Mouse (Mus musculus) urinary bladder, postnatal 14 days (tissue): ENCODE data around the gene Lsamp.
"Not testable (repeated sequence)": the region's sequence is repeated elsewhere in the genome, so short reads cannot be mapped to it uniquely, and the experiment has no call there.

ENCODE experiments used
- DNase-seq: peaks from one replicate; pipeline ENCODE4 v3.0.0; 2021; ENCODE audit warnings: low spot score

The Lsamp gene

GRCm38 (mm10) chr16:41936908-41937595 lies 1952.9 kb downstream of the Lsamp start:
- no peak for DNase-seq

- no peak for DNase-seq
Observed at GRCm38 (mm10) chr16:41937596-41937990, 1953.4 kb downstream of the Lsamp start.

GRCm38 (mm10) chr16:41938258-41938657 lies 1954.1 kb downstream of the Lsamp start:
- no peak for DNase-seq

- no peak for DNase-seq
Observed at GRCm38 (mm10) chr16:41941591-41942315, 1957.6 kb downstream of the Lsamp start.

- DNase-seq = no peak
Observed at GRCm38 (mm10) chr16:41957811-41958210, 1973.7 kb downstream of the Lsamp start.

GRCm38 (mm10) chr16:41965636-41966035 lies 1981.5 kb downstream of the Lsamp start:
- no peak for DNase-seq

GRCm38 (mm10) chr16:41969215-41969614 lies 1985.1 kb downstream of the Lsamp start:
- no peak for DNase-seq

- no peak for DNase-seq
Observed at GRCm38 (mm10) chr16:41974866-41975719, 1990.9 kb downstream of the Lsamp start.

GRCm38 (mm10) chr16:41976897-41977296 lies 1992.7 kb downstream of the Lsamp start:
- no peak for DNase-seq

- DNase-seq = no peak
Observed at GRCm38 (mm10) chr16:41996956-41997355, 2012.8 kb downstream of the Lsamp start.

GRCm38 (mm10) chr16:42002925-42003324 lies 2018.8 kb downstream of the Lsamp start:
- DNase-seq = no peak

GRCm38 (mm10) chr16:42003506-42003905 lies 2019.3 kb downstream of the Lsamp start:
- DNase-seq = not testable (repeated sequence)

GRCm38 (mm10) chr16:42004166-42004565 lies 2020.0 kb downstream of the Lsamp start:
- DNase-seq = no peak

GRCm38 (mm10) chr16:42014937-42015336 lies 2030.8 kb downstream of the Lsamp start:
- no peak for DNase-seq

- no peak for DNase-seq
Observed at GRCm38 (mm10) chr16:42015443-42015842, 2031.3 kb downstream of the Lsamp start.

GRCm38 (mm10) chr16:42016791-42017643 lies 2032.9 kb downstream of the Lsamp start:
- no peak for DNase-seq

- no peak for DNase-seq
Observed at GRCm38 (mm10) chr16:42022566-42022965, 2038.4 kb downstream of the Lsamp start.

GRCm38 (mm10) chr16:42032030-42032429 lies 2047.9 kb downstream of the Lsamp start:
- DNase-seq = no peak

GRCm38 (mm10) chr16:42033449-42033848 lies 2049.3 kb downstream of the Lsamp start:
- DNase-seq = no peak

- no peak for DNase-seq
Observed at GRCm38 (mm10) chr16:42048138-42048537, 2064.0 kb downstream of the Lsamp start.

- DNase-seq = no peak
Observed at GRCm38 (mm10) chr16:42059927-42060326, 2075.8 kb downstream of the Lsamp start.

- DNase-seq = no peak
Observed at GRCm38 (mm10) chr16:42074325-42074724, 2090.2 kb downstream of the Lsamp start.
